Mouse (Mus musculus) gastrocnemius, postnatal 10 days (tissue): ENCODE results near the gene Rgl3. TPM values are rescaled to one million over a fixed set of nuclear protein-coding genes. Genes with fewer than 3 reads are reported as not detected.

Source experiments
- total RNA-seq, 2 experiments: library from RNA; stranded (reverse); gene quantifications; 2 replicates each; pipeline ENCODE4 v1.2.3; 2021

Gene Rgl3
- total RNA-seq, 2 experiments from 2014 or later = 0.47 to 0.75 TPM

Other genes with a start within 250 kb of the Rgl3 start
- 1 to 10 TPM; 6.1 to 7.3 TPM for gene Spc24, start 229.1 kb downstream of the Rgl3 start, total RNA-seq
- gene Kank2, start 190.7 kb downstream of the Rgl3 start, total RNA-seq = 10 to 100 TPM; 27.4 to 31.6 TPM
- under 1 TPM in 1 of 2 experiments, not detected in 1; 0.43 TPM for gene Angptl8, start 153.9 kb downstream of the Rgl3 start, total RNA-seq
- gene Dock6, start 136.8 kb downstream of the Rgl3 start, total RNA-seq = 10 to 100 TPM; 26.9 to 32.9 TPM
- 1 to 10 TPM; 5.4 to 6.2 TPM for gene Rab3d, start 71.3 kb downstream of the Rgl3 start, total RNA-seq
- under 1 TPM; 0.45 to 0.97 TPM for gene Ccdc159, start 62.0 kb downstream of the Rgl3 start, total RNA-seq
- 10 to 100 TPM; 13.0 to 16.9 TPM for gene Tmem205, start 61.9 kb downstream of the Rgl3 start, total RNA-seq
- gene Plppr2, start 52.4 kb downstream of the Rgl3 start, total RNA-seq = 1 to 10 TPM; 2.3 to 3.3 TPM
- 1 to 10 TPM; 3.1 to 3.6 TPM for gene Swsap1, start 33.7 kb downstream of the Rgl3 start, total RNA-seq
- 1 to 10 TPM; 3.8 to 5.5 TPM for gene Epor, start 25.9 kb downstream of the Rgl3 start, total RNA-seq
- not detected for gene Ccdc151, start 13.2 kb upstream of the Rgl3 start, total RNA-seq
- 10 to 100 TPM; 35.4 to 41.7 TPM for gene Prkcsh, start 13.4 kb upstream of the Rgl3 start, total RNA-seq
- under 1 TPM; 0.28 to 0.41 TPM for gene Elavl3, start 62.6 kb upstream of the Rgl3 start, total RNA-seq
- not detected for gene Gm49318, start 81.8 kb upstream of the Rgl3 start, total RNA-seq
- 1 to 10 TPM; 3.1 to 4.6 TPM for gene Zfp653, start 81.9 kb upstream of the Rgl3 start, total RNA-seq
- 10 to 100 TPM; 51.8 to 58.5 TPM for gene Ecsit, start 96.0 kb upstream of the Rgl3 start, total RNA-seq
- 1 to 10 TPM; 4.4 to 5.5 TPM for gene Cnn1, start 109.8 kb upstream of the Rgl3 start, total RNA-seq
- gene Elof1, start 127.7 kb upstream of the Rgl3 start, total RNA-seq = 10 to 100 TPM; 33.4 to 39.7 TPM
- 100 to 1,000 TPM in 1 of 2 experiments, 1 to 10 TPM in 1; 1.4 to 124 TPM for gene Acp5, start 146.3 kb upstream of the Rgl3 start, total RNA-seq
- gene Pigyl, start 167.4 kb upstream of the Rgl3 start, total RNA-seq = 10 to 100 TPM; 34.4 to 34.7 TPM
- under 1 TPM in 1 of 2 experiments, not detected in 1; 0.29 TPM for gene Zfp872, start 198.6 kb upstream of the Rgl3 start, total RNA-seq
- gene Zfp809, start 236.3 kb upstream of the Rgl3 start, total RNA-seq = 10 to 100 TPM in 1 of 2 experiments, 1 to 10 TPM in 1; 9.0 to 13.3 TPM